Mouse (Mus musculus): ENCODE measurements around the gene Hnrnpl. TPM values are rescaled to one million over a fixed set of nuclear protein-coding genes. Genes with fewer than 3 reads are reported as not detected.
A peak's percentile ranks its signal among the peaks of the same experiment; 100 is the strongest.

Hnrnpl gene
- polyA plus RNA-seq, 1 experiment from 2014 or later, result 202 TPM

- H3K4me2 ChIP-seq, result peak overlapping the region; percentile 58
- H3K36me3 ChIP-seq, result peaks cover 35% of the 10 kb centered on the region
- no peak for ATAC-seq (ENCODE audit: low FRiP score)
- WGBS, result 58% methylated on average over 11 of the region's 11 CpGs
- peak overlapping the region; percentile 47 for H3K4me3 ChIP-seq
- no peaks in the 10 kb centered on the region for H3K27me3 ChIP-seq
- peak overlapping the region; percentile 67 for H3K9ac ChIP-seq
- H3K9me3 ChIP-seq, result no peaks in the 10 kb centered on the region
- H3K4me1 ChIP-seq (replicated peaks), result peaks cover 24% of the 10 kb centered on the region
- H3K27ac ChIP-seq, result peak overlapping the region; percentile 84
Observed at GRCm38 (mm10) chr7:28825686-28826401, 17.5 kb downstream of the Hnrnpl start.

GRCm38 (mm10) chr7:28826402-28826772, 18.0 kb downstream of the Hnrnpl start:
- no peaks in the 10 kb centered on the region for H3K27me3 ChIP-seq
- 0 out of 2 replicates have a peak overlapping the region, but pooled peaks have one; percentile 58 for H3K4me2 ChIP-seq
- H3K27ac ChIP-seq, result no peak overlapping the region; the same call in 1 of the 2 replicates
- no peak overlapping the region for H3K4me3 ChIP-seq
- ATAC-seq (ENCODE audit: low FRiP score), result no peak
- peak overlapping the region; percentile 67; the same call in 1 of the 2 replicates for H3K9ac ChIP-seq
- peaks cover 18% of the 10 kb centered on the region for H3K4me1 ChIP-seq (replicated peaks)
- no peaks in the 10 kb centered on the region for H3K9me3 ChIP-seq
- peaks cover 35% of the 10 kb centered on the region for H3K36me3 ChIP-seq
- WGBS, result 93% methylated on average over 7 of the region's 7 CpGs

GRCm38 (mm10) chr7:28827338-28827737, 19.0 kb downstream of the Hnrnpl start:
- no peak overlapping the region for H3K4me2 ChIP-seq
- ATAC-seq (ENCODE audit: low FRiP score), result no peak
- H3K4me1 ChIP-seq (replicated peaks), result peaks cover 15% of the 10 kb centered on the region
- no peak overlapping the region for H3K9ac ChIP-seq
- no peak overlapping the region for H3K27ac ChIP-seq
- peaks cover 33% of the 10 kb centered on the region for H3K36me3 ChIP-seq
- H3K4me3 ChIP-seq, result no peak overlapping the region
- no peaks in the 10 kb centered on the region for H3K9me3 ChIP-seq
- H3K27me3 ChIP-seq, result no peaks in the 10 kb centered on the region
- 59% methylated on average over 3 of the region's 3 CpGs for WGBS

- WGBS, result 97% methylated on average over 8 of the region's 8 CpGs
- Histone ChIP-seq H3K4me3 (no peak overlapping the region), H3K27ac (no peak overlapping the region), H3K9me3 (no peaks in the 10 kb centered on the region), H3K4me2 (no peak overlapping the region), H3K36me3 (peaks cover 25% of the 10 kb centered on the region), H3K9ac (no peak overlapping the region), H3K27me3 (no peaks in the 10 kb centered on the region), H3K4me1 (replicated peaks) (peaks cover 11% of the 10 kb centered on the region)
- no peak for ATAC-seq (ENCODE audit: low FRiP score)
Observed at GRCm38 (mm10) chr7:28829821-28830220, 21.5 kb downstream of the Hnrnpl start.

GRCm38 (mm10) chr7:28830981-28831380, 22.6 kb downstream of the Hnrnpl start:
- Histone ChIP-seq H3K36me3 (peaks cover 25% of the 10 kb centered on the region), H3K9ac (no peak overlapping the region), H3K9me3 (no peaks in the 10 kb centered on the region), H3K27me3 (no peaks in the 10 kb centered on the region), H3K4me1 (replicated peaks) (peaks cover 4% of the 10 kb centered on the region), H3K4me3 (no peak overlapping the region), H3K4me2 (no peak overlapping the region), H3K27ac (no peak overlapping the region)
- ATAC-seq (ENCODE audit: low FRiP score), result no peak
- 96% methylated on average over 5 of the region's 5 CpGs for WGBS

GRCm38 (mm10) chr7:28831411-28832125, 23.2 kb downstream of the Hnrnpl start:
- Histone ChIP-seq H3K4me3 (no peak overlapping the region), H3K9ac (no peak overlapping the region), H3K9me3 (no peaks in the 10 kb centered on the region), H3K4me1 (replicated peaks) (no peaks in the 10 kb centered on the region), H3K36me3 (peaks cover 25% of the 10 kb centered on the region), H3K27ac (no peak overlapping the region), H3K27me3 (no peaks in the 10 kb centered on the region), H3K4me2 (no peak overlapping the region)
- 92% methylated on average over 17 of the region's 17 CpGs for WGBS
- ATAC-seq (ENCODE audit: low FRiP score), result no peak

- no peak overlapping the region for H3K4me2 ChIP-seq
- no peak overlapping the region for H3K4me3 ChIP-seq
- no peaks in the 10 kb centered on the region for H3K27me3 ChIP-seq
- H3K36me3 ChIP-seq, result peaks cover 25% of the 10 kb centered on the region
- no peaks in the 10 kb centered on the region for H3K4me1 ChIP-seq (replicated peaks)
- 73% methylated on average over 6 of the region's 6 CpGs for WGBS
- H3K9me3 ChIP-seq, result no peaks in the 10 kb centered on the region
- no peak for ATAC-seq (ENCODE audit: low FRiP score)
- no peak overlapping the region for H3K9ac ChIP-seq
- H3K27ac ChIP-seq, result no peak overlapping the region
Observed at GRCm38 (mm10) chr7:28832137-28832536, 23.8 kb downstream of the Hnrnpl start.

- 84% methylated on average over 6 of the region's 6 CpGs for WGBS
- H3K9me3 ChIP-seq, result no peaks in the 10 kb centered on the region
- H3K27ac ChIP-seq, result no peak within 1 kb of the TSS
- ATAC-seq (ENCODE audit: low FRiP score), result no peak
- H3K9ac ChIP-seq, result no peak within 1 kb of the TSS
- H3K4me1 ChIP-seq (replicated peaks), result no peaks in the 10 kb centered on the region
- H3K36me3 ChIP-seq, result peaks cover 25% of the 10 kb centered on the region
- no peak within 1 kb of the TSS for H3K4me2 ChIP-seq
- H3K4me3 ChIP-seq, result no peak within 1 kb of the TSS
- H3K27me3 ChIP-seq, result no peaks in the 10 kb centered on the region
Observed at GRCm38 (mm10) chr7:28833723-28834347, 25.5 kb downstream of the Hnrnpl start, which contains the start of gene Lgals4. Gene Lgals4, plus strand, starts transcription at chr7:28833854.

GRCm38 (mm10) chr7:28836936-28837335, 28.6 kb downstream of the Hnrnpl start:
- Histone ChIP-seq H3K4me2 (no peak overlapping the region), H3K36me3 (peaks cover 2% of the 10 kb centered on the region), H3K9me3 (no peaks in the 10 kb centered on the region), H3K27me3 (no peaks in the 10 kb centered on the region), H3K4me1 (replicated peaks) (no peaks in the 10 kb centered on the region), H3K4me3 (no peak overlapping the region), H3K27ac (no peak overlapping the region), H3K9ac (no peak overlapping the region)
- ATAC-seq (ENCODE audit: low FRiP score), result no peak
- WGBS, result 90% methylated on average over 5 of the region's 5 CpGs

- Histone ChIP-seq H3K9ac (no peak overlapping the region), H3K36me3 (no peaks in the 10 kb centered on the region), H3K4me2 (no peak overlapping the region), H3K27ac (no peak overlapping the region), H3K9me3 (no peaks in the 10 kb centered on the region), H3K4me3 (no peak overlapping the region), H3K4me1 (replicated peaks) (no peaks in the 10 kb centered on the region), H3K27me3 (no peaks in the 10 kb centered on the region)
- no peak for ATAC-seq (ENCODE audit: low FRiP score)
- WGBS, result 86% methylated on average over 9 of the region's 9 CpGs
Observed at GRCm38 (mm10) chr7:28838331-28838730, 30.0 kb downstream of the Hnrnpl start.

- Histone ChIP-seq H3K4me1 (replicated peaks) (no peaks in the 10 kb centered on the region), H3K27ac (no peak overlapping the region), H3K4me2 (no peak overlapping the region), H3K36me3 (no peaks in the 10 kb centered on the region), H3K9me3 (no peaks in the 10 kb centered on the region), H3K9ac (no peak overlapping the region), H3K27me3 (no peaks in the 10 kb centered on the region), H3K4me3 (no peak overlapping the region)
- 89% methylated on average over 1 of the region's 1 CpGs for WGBS
- ATAC-seq (ENCODE audit: low FRiP score), result no peak
Observed at GRCm38 (mm10) chr7:28847273-28847672, 38.9 kb downstream of the Hnrnpl start.

- no peak for ATAC-seq (ENCODE audit: low FRiP score)
- Histone ChIP-seq H3K27ac (no peak overlapping the region), H3K36me3 (no peaks in the 10 kb centered on the region), H3K9ac (no peak overlapping the region), H3K4me2 (no peak overlapping the region), H3K27me3 (no peaks in the 10 kb centered on the region), H3K4me1 (replicated peaks) (no peaks in the 10 kb centered on the region), H3K9me3 (no peaks in the 10 kb centered on the region), H3K4me3 (no peak overlapping the region)
- 33% methylated on average over 1 of the region's 1 CpGs for WGBS
Observed at GRCm38 (mm10) chr7:28849700-28850236, 41.4 kb downstream of the Hnrnpl start.
